Mouse (Mus musculus) heart, postnatal 14 days (tissue): ENCODE measurements at regions not wholly inside any gene's neighbourhood (a gene's known extent, or its start where the extent isn't known, plus 50 kb on each side); places are given as distances from the start of the nearest gene placed in this dataset.
"Not testable (repeated sequence)": the region's sequence is repeated elsewhere in the genome, so short reads cannot be mapped to it uniquely, and the experiment has no call there.

Experiments
- DNase-seq, 2 experiments: peaks; one replicate each; pipeline ENCODE4 v3.0.0; 2021 to 2022
- intact Hi-C: fragments of 180-260 bp; cut with DNase I; formaldehyde crosslinking; loops from one replicate; pipeline ENCODE4 v1.15.1; 2025

- no peak for DNase-seq
- intact Hi-C loops = no loop called here
These were observed 67.8 kb downstream of the 4933415F23Rik start for GRCm38 (mm10) chr1:23034271-23034670.

- intact Hi-C loops = no loop called here
- DNase-seq = no peak
These were observed 78.5 kb downstream of the 4933415F23Rik start for GRCm38 (mm10) chr1:23023536-23023935.

- DNase-seq = no peak
- intact Hi-C loops = no loop called here
These were observed 94.1 kb downstream of the 4933415F23Rik start for GRCm38 (mm10) chr1:23007784-23008490.

GRCm38 (mm10) chr1:23004882-23005281 is 97.2 kb downstream of the 4933415F23Rik start:
- intact Hi-C loops = no loop called here
- no peak for DNase-seq

- DNase-seq = no peak
- intact Hi-C loops = no loop called here
These were observed 105.4 kb downstream of the 4933415F23Rik start for GRCm38 (mm10) chr1:22996665-22997064.

GRCm38 (mm10) chr1:22989521-22990221 is 112.4 kb downstream of the 4933415F23Rik start:
- no peak for DNase-seq
- intact Hi-C loops = loop anchor here (5.0 kb wide), 1 partner anchor 38 kb away; no protein-coding TSS in a partner anchor

- intact Hi-C loops = loop anchor here (5.0 kb wide), 1 partner anchor 40 kb away; no protein-coding TSS in a partner anchor
- DNase-seq = no peak
These were observed 114.5 kb downstream of the 4933415F23Rik start for GRCm38 (mm10) chr1:22987521-22987920.

GRCm38 (mm10) chr1:22984276-22984675 is 117.8 kb downstream of the 4933415F23Rik start:
- DNase-seq, intact Hi-C loops: not testable (repeated sequence)

GRCm38 (mm10) chr1:22974917-22975316 is 127.1 kb downstream of the 4933415F23Rik start:
- intact Hi-C loops = no loop called here
- DNase-seq = no peak

- intact Hi-C loops = no loop called here
- no peak for DNase-seq
These were observed 138.2 kb upstream of the Rims1 start for GRCm38 (mm10) chr1:22943995-22944394.

GRCm38 (mm10) chr1:22939816-22940215 is 134.0 kb upstream of the Rims1 start:
- no peak for DNase-seq
- intact Hi-C loops = no loop called here

- intact Hi-C loops = no loop called here
- no peak for DNase-seq
These were observed 125.5 kb upstream of the Rims1 start for GRCm38 (mm10) chr1:22931147-22931896.

- intact Hi-C loops = no loop called here
- no peak for DNase-seq
These were observed 97.2 kb upstream of the Rims1 start for GRCm38 (mm10) chr1:22902992-22903391.

GRCm38 (mm10) chr1:22901018-22901625 is 95.3 kb upstream of the Rims1 start:
- DNase-seq = no peak
- intact Hi-C loops = no loop called here

GRCm38 (mm10) chr1:22895099-22895498 is 89.3 kb upstream of the Rims1 start:
- intact Hi-C loops = no loop called here
- no peak for DNase-seq

- intact Hi-C loops = no loop called here
- peak in 1 of 2 experiments; percentile 26 for DNase-seq
These were observed 57.2 kb upstream of the Rims1 start for GRCm38 (mm10) chr1:22862985-22863384.
